Mouse (Mus musculus): ENCODE data around the gene Babam2.

DNA sequence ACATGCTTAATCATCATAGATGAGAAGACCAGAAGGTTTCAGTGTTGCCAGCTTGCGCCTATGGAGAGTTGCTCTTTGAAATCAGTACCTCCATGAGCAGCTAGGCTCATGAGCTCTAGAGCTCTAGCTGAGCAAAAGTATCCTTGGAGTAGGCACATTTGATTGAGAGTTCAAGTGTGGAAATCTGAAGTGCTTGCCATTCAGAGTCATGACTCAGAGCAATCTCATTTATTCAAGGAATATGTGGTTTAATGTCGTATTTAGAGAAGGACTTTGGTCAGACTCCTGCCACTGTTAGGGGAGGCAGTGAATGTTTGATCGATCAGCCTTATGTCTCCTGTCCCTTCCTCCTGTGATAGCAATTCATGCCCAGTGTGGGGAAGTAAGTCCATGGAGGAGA lies 147.4 kb downstream of the Babam2 start:
- no peak for TF ChIP-seq EP300 (IDR thresholded peaks at IDR 0.05; ENCODE audit: insufficient read depth, low read depth, low read length)
- no peak for TF ChIP-seq CTCF (IDR thresholded peaks at IDR 0.05; ENCODE audit: low read depth, low read length)
- no peak for TF ChIP-seq POLR2A (IDR thresholded peaks at IDR 0.05; ENCODE audit: insufficient read depth, low read length)
